Mouse (Mus musculus) left cerebral cortex, adult 2 months (tissue): ENCODE data around the gene Rgs17. TPM values are rescaled to one million over a fixed set of nuclear protein-coding genes. Genes with fewer than 3 reads are reported as not detected.
A peak's percentile ranks its signal among the peaks of the same experiment; 100 is the strongest.
"Not testable (repeated sequence)": the region's sequence is repeated elsewhere in the genome, so short reads cannot be mapped to it uniquely, and the experiment has no call there.

Source experiments
- DNase-seq, 2 experiments: peaks; one replicate each; pipeline ENCODE4 v3.0.0; 2021 to 2022; ENCODE audit warnings: low spot score in 2 of 2, mixed read lengths in 1 of 2; ENCODE audit errors: extremely low spot score in 1 of 2
- H3K27ac ChIP-seq: fragments of 200-600 bp; 2 replicates; pipeline ENCODE4 v1.8.1; 2022
- H3K4me3 ChIP-seq: fragments of 200-600 bp; 2 replicates; pipeline ENCODE4 v1.8.1; 2022
- CTCF ChIP-seq: fragments of 200-600 bp; IDR thresholded peaks from 2 replicates; pipeline ENCODE4 v1.8.1; 2022; ENCODE audit warnings: antibody characterized with exemption, mild to moderate bottlenecking, moderate library complexity
- intact Hi-C: fragments of 180-260 bp; cut with DNase I; formaldehyde crosslinking; loops from one replicate; pipeline ENCODE4 v1.15.1; 2025
- long read RNA-seq, 2 experiments: library from polyadenylated mRNA; stranded (forward); transcript quantifications; one replicate each; pipeline ENCODE4 v2.0.0; 2021; ENCODE audit warnings: borderline mapping rate in 2 of 2
- total RNA-seq, 2 experiments: library from RNA; stranded (reverse); gene quantifications; 2 replicates each; pipeline ENCODE4 v1.2.3; 2021

Gene Rgs17
- total RNA-seq: 10 to 100 TPM; 66.7 to 69.6 TPM
- long read RNA-seq, experiment 1, full-length matches to known transcripts: 11 of 21 reads
- long read RNA-seq, experiment 1, partial matches to known transcripts: 0 of 21 reads
- long read RNA-seq, experiment 1, other reads (novel, unspliced or antisense): 10 of 21 reads
- long read RNA-seq, experiment 2, full-length matches to known transcripts: 14 of 15 reads
- long read RNA-seq, experiment 2, partial matches to known transcripts: 0 of 15 reads
- long read RNA-seq, experiment 2, other reads (novel, unspliced or antisense): 1 of 15 reads

GRCm38 (mm10) chr10:5922294-5922828, at the start of gene Rgs17:
Rgs17 (minus strand) TSS chr10:5922400.
- no peak for TF ChIP-seq CTCF
- intact Hi-C loops: loop anchor here (5.0 kb wide), 1 partner anchor 70 kb away; no protein-coding TSS in a partner anchor
- peak; percentile 82 to 86 for DNase-seq
- peak within 1 kb of the TSS; percentile 80 for H3K27ac ChIP-seq
- peak within 1 kb of the TSS; percentile 82 for H3K4me3 ChIP-seq

GRCm38 (mm10) chr10:5967655-5968054, 45.5 kb upstream of the Rgs17 start:
- intact Hi-C loops: no loop called here
- TF ChIP-seq CTCF: no peak
- Histone ChIP-seq H3K4me3 (no peak overlapping the region), H3K27ac (no peak overlapping the region)
- no peak for DNase-seq

GRCm38 (mm10) chr10:5953787-5954186, 31.6 kb upstream of the Rgs17 start:
- DNase-seq, H3K27ac ChIP-seq, H3K4me3 ChIP-seq, intact Hi-C loops: not testable (repeated sequence)

- no peak for DNase-seq
- no peak for TF ChIP-seq CTCF
- Histone ChIP-seq H3K4me3 (no peak overlapping the region), H3K27ac (no peak overlapping the region)
- intact Hi-C loops: loop anchor here (5.0 kb wide), 1 partner anchor 72 kb away; no protein-coding TSS in a partner anchor
Measured at GRCm38 (mm10) chr10:5924261-5924660, 2.1 kb upstream of the Rgs17 start.

- peak in 1 of 2 experiments; percentile 22 for DNase-seq
- intact Hi-C loops: loop anchor here (5.0 kb wide), 1 partner anchor 71 kb away; no protein-coding TSS in a partner anchor
- H3K4me3 ChIP-seq: no peak overlapping the region
- TF ChIP-seq CTCF: peak; percentile 43
- no peak overlapping the region for H3K27ac ChIP-seq
Measured at GRCm38 (mm10) chr10:5923096-5923495, 896 bp upstream of the Rgs17 start.

GRCm38 (mm10) chr10:5921771-5922170, 429 bp downstream of the Rgs17 start:
- TF ChIP-seq CTCF: no peak
- peak; percentile 13 to 23 for DNase-seq
- intact Hi-C loops: loop anchor here (5.0 kb wide), 1 partner anchor 69 kb away; no protein-coding TSS in a partner anchor
- Histone ChIP-seq H3K4me3 (peak overlapping the region; percentile 82), H3K27ac (peak overlapping the region; percentile 80)

GRCm38 (mm10) chr10:5921031-5921551, 1.1 kb downstream of the Rgs17 start:
- Histone ChIP-seq H3K4me3 (peak overlapping the region; percentile 82), H3K27ac (peak overlapping the region; percentile 21; the same call in 1 of the 2 replicates)
- peak; percentile 24 to 27 for DNase-seq
- TF ChIP-seq CTCF: no peak
- intact Hi-C loops: loop anchor here (5.0 kb wide), 1 partner anchor 69 kb away; no protein-coding TSS in a partner anchor

GRCm38 (mm10) chr10:5904399-5904798, 17.8 kb downstream of the Rgs17 start:
- TF ChIP-seq CTCF: no peak; the same call in 1 of the 2 replicates
- Histone ChIP-seq H3K4me3 (no peak overlapping the region), H3K27ac (no peak overlapping the region)
- intact Hi-C loops: no loop called here
- no peak for DNase-seq

- no peak for TF ChIP-seq CTCF
Measured at GRCm38 (mm10) chr10:5901777-5902176, 20.4 kb downstream of the Rgs17 start.

GRCm38 (mm10) chr10:5900731-5901130, 21.5 kb downstream of the Rgs17 start:
- H3K4me3 ChIP-seq: no peak overlapping the region
- no peak for TF ChIP-seq CTCF
- no peak overlapping the region for H3K27ac ChIP-seq
- intact Hi-C loops: no loop called here
- no peak for DNase-seq

More at GRCm38 (mm10) chr10:5901777-5902176, 20.4 kb downstream of the Rgs17 start:
- no peak overlapping the region for H3K27ac ChIP-seq
- intact Hi-C loops: no loop called here
- no peak overlapping the region for H3K4me3 ChIP-seq
- no peak for DNase-seq

- no peak for TF ChIP-seq CTCF
- Histone ChIP-seq H3K4me3 (no peak overlapping the region), H3K27ac (no peak overlapping the region)
- intact Hi-C loops: no loop called here
- DNase-seq: no peak
Measured at GRCm38 (mm10) chr10:5877106-5877505, 45.1 kb downstream of the Rgs17 start.

GRCm38 (mm10) chr10:5871081-5871480, 51.1 kb downstream of the Rgs17 start:
- no peak for TF ChIP-seq CTCF

More at GRCm38 (mm10) chr10:5871081-5871480, 51.1 kb downstream of the Rgs17 start:
- no peak for DNase-seq
- Histone ChIP-seq H3K4me3 (no peak overlapping the region), H3K27ac (no peak overlapping the region)
- intact Hi-C loops: no loop called here
